Mouse (Mus musculus) cerebellum, adult (tissue): ENCODE measurements around the gene Focad.

Experiments
- ATAC-seq: cut with Nextera tagmentation; 2 replicates; pipeline ENCODE4 v1.9.2; 2017; ENCODE audit warnings: mild to moderate bottlenecking, moderate library complexity, mixed read lengths; ENCODE audit not compliant: insufficient number of reproducible peaks, low FRiP score, low TSS enrichment

Gene Focad

GRCm38 (mm10) chr4:88299551-88299950 is 205.1 kb downstream of the Focad start:
- ATAC-seq: no peak

DNA sequence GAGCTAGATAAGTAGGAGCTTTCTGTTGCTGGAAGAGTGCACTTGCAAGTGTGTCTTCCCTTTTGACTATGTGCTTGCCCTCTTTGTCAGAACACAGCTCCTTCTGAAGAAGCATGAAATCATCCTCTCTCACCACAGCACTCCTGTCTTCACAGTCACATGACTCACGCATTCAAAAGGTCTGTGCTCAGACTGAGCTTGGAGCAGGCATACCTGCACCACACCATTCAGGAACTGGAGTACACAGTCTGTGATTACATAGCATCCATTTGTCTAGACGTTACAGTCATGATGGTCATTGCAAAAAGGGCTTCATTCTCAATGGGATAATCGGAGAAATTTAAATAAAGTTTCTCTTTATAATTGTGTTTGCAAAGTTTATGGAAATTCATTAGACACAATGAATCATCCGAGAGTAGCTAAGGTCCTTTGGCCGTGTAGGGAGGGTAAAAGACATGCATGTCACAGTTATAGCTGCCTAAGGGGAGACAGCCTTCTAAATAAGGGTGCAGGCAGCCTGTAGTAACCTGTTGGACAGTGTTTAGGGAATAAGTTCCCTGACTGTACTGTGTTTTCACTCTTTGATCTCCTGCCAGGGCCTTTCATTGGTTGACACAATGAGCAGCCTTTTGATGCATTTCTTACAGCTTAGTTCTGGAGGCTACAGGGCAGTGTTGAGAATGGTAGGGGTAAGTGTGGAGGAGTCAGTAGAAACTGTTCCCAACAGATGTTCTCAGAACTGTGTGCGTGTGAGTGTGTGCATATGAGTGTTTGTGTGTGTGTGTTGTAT is 206.6 kb downstream of the Focad start:
- ATAC-seq: no peak

GRCm38 (mm10) chr4:88302291-88302690 is 207.9 kb downstream of the Focad start:
- ATAC-seq: peak; percentile 60

GRCm38 (mm10) chr4:88307691-88308090 is 213.3 kb downstream of the Focad start:
- ATAC-seq: no peak

DNA sequence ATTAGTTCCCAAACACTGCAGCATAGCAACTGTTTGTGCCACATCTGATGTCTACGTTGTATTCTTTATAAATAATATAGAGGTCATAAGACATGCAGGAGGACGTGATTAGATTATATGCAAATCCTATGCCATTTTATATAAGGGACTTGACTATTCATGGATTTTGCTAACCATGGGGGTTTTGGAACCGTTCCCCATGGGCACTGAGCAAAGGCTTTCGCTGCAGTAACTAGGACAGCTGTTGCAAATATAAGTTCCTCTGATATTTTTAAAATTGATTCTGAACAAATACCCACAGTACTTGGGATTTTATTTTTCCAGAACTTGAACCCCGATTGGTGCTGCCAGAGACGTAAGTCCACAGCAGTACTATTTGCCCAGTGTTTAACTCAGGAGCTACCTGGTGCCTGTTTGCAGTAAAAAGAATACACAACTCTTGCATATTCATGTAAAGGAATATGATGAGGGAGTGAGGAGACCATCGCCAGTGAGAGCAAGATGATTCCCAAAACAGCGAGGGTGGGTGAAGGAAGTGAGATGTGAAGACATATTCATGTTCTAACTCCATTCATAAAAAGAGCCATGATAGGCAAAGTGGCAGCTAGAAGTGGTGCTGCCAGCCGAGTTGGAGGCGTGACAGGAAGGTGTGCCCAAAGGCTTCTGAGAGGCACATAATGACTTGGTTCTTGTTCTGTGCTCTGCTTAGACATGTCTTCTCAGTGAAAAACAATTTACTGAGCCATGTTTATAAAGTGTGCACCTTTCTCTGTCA is 214.1 kb downstream of the Focad start:
- no peak for ATAC-seq

DNA sequence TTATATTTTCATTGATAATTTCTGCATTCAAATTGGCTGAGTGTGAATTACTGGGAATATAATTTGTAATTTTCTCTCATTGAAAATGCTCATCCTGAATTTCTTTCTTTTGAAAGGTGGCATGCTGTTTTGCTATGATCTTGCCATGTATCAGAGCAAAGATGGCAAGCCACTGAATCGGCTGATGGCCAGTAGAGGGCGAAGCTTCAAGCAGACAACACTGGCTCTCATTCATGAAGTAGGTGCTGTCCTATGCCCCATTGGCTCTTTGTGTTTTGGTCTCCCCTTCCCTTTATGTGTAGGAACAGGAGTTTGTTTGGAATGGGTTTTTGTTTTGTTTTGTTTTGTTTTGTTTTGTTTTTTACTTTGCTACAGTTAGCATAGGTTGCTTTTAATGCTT is 215.2 kb downstream of the Focad start:
- ATAC-seq: 0 out of 2 replicates have a peak, but pooled peaks have one; percentile 45

- ATAC-seq: no peak
Measured at GRCm38 (mm10) chr4:88314898-88315297, 220.5 kb downstream of the Focad start.

GRCm38 (mm10) chr4:88320067-88320466 is 225.6 kb downstream of the Focad start:
- no peak for ATAC-seq

GRCm38 (mm10) chr4:88325392-88325791 is 231.0 kb downstream of the Focad start:
- no peak for ATAC-seq

GRCm38 (mm10) chr4:88334533-88334932 is 240.1 kb downstream of the Focad start:
- no peak for ATAC-seq

DNA sequence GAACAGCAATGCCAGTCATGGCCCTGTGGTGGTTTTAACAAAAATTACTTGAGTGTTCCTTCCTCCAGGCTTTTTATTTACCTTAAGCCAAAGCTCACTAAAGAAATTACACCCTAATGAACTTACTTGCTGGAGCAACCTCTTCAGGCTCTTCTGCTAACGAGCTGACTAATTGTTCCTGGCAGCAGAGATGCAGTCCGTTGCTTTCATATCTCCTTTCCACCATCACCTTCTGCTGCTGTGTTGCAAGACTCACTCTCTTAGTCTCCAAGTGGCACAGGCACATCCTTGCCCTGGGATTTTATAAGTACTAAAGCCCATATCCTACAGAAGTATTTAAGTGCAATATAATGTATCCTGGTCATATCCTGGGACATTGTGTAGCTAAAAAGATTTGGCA is 242.3 kb downstream of the Focad start:
- no peak for ATAC-seq

- no peak for ATAC-seq
Measured at GRCm38 (mm10) chr4:88337365-88337764, 242.9 kb downstream of the Focad start.

DNA sequence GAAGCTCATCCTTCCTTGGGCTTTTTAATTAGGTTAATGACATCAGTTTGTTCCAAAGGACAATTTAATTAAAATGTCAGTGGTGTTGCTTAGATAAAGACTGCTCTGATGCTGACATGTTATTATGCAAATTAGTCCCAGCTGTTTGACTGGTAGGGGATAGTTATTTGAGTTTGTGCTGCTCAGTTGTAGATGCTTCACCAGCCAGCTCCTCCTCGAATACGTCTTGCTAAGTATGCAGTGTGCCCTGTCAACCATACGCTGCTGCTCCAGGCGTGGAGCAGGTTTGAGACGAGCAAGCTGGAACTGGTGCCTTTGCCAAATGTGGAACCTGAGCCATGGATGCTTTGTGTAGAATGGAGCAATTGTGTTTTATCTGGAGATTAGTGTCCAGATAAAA is 243.7 kb downstream of the Focad start:
- ATAC-seq: no peak

GRCm38 (mm10) chr4:88344468-88344867 is 250.0 kb downstream of the Focad start:
- ATAC-seq: no peak

DNA sequence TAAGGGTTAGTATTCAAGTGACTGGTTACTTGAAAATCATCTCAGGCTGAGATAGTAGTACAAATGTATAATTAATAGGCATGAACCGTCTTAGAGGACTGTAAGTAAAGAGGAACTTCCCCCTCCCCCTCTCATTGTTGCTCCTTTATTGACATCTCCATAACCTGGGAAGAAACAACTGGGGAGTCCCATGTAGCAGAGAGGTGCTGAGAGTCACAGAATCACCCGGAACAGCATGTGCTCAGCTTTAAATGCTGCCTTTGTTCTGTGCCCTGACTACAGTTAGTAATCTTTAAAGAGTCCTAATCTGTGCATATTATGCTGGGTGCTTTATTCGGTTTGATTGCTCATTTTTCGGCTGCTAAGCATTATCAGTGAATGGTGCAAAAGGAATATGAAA is 250.6 kb downstream of the Focad start:
- ATAC-seq: no peak

- ATAC-seq: no peak
Measured at GRCm38 (mm10) chr4:88345938-88346337, 251.5 kb downstream of the Focad start.

DNA sequence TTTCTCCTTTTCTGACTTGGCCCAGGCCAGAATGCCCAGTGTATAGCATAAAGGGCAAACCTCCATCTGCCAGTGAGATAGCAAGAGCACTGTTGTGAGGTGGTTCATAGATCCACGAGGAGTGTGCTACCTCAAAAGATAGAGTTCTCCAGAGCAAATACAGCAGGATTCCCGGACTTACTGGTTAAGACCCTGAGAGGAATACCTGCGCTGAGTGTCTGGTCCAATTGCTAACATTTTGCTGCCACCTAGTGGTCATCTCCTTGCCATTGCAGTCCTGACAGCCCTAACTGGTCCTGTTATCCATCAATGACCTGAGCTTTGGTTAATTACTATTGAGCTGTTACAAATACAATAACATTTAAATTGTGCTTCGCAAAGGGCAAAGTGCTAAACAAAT is 256.5 kb downstream of the Focad start:
- peak; percentile 87 for ATAC-seq

- no peak for ATAC-seq
Measured at GRCm38 (mm10) chr4:88356652-88357051, 262.2 kb downstream of the Focad start.

DNA sequence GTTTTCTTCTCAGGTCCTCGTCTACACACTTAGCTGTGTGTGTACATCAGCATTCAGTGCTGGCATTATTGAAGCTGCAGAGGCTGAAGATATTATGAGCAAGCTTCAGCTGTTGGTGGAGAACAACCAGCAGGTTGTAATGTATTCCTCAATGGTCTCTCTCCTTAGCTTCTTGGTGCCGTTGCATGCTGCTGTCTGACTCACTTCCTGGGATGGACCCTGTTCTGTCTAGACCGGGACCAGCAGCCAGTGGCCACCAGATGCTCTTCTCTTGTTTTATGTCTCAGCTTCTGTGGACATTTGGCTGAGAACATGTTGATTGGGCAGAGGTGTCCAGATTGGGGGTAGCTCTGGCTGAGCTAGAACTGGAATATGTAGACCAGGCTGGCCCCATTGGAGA is 263.0 kb downstream of the Focad start:
- ATAC-seq: no peak

GRCm38 (mm10) chr4:88369951-88370350 is 275.5 kb downstream of the Focad start:
- no peak for ATAC-seq

- no peak for ATAC-seq
Measured at GRCm38 (mm10) chr4:88370819-88371218, 276.4 kb downstream of the Focad start.
